Mouse (Mus musculus) cerebellum, adult 9-11 months (tissue): ENCODE data around the gene Tmem268.

Experiments
- DNase-seq: peaks from one replicate; pipeline ENCODE4 v3.0.0; 2022

Gene Tmem268

DNA sequence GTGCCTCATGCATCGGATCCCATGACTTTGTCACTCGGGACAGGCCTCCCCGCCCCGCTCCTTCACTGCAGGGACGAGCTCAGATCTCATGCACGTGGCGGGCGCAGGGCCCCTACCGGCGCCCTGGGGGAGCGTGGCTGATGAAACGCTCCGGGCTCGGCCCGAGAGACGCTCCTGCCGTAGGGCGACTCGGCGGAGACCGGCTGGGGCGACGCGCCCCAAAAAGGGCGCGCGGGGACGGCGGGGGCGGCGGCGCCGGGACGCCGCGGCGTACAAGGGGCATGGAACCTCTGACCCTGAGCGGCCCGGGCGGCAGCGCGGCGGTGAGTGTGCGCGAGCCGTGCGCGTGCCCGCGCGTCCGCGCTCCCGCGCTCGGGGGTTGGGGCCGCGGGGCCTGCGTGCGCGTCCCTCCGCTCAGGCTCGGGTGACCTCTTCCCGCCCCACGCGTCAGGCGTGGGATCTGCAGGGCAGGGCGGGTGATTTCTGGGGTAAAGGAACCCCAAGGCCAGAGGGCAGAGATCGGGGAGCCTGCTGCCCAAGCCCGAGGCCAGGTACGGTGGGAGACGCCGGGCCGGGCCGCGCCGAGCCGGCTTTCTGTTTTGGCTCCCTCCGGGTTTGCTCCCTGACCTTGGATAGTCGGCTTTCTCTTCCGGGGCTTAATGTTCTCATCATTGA lies at the start of gene Tmem268:
TSS of gene Tmem268 (plus strand) at position 375 of the 675 bp plus-strand sequence.
- DNase-seq, result peak; percentile 87

DNA sequence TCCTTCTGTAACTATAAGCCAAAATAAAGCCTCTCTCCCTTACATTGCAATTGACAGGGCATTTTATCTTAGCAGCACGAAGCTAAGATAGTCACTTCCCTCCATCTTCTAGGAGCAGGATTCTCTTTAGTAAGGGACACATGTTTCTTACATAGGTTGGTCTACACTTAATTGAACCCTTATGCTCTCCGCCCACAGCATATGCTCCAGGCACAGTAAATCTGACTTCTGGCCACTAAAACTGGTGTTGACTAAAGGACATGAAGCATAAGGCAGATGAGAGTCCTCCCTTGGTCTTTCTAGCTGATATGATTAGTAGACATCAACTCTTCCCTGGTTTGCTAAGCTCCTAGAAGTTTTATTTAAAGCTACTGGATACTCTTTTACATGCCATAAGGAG lies 45.7 kb upstream of the Tmem268 start:
- DNase-seq, result no peak

GRCm38 (mm10) chr4:63514454-63514984 lies 44.1 kb upstream of the Tmem268 start:
- DNase-seq, result no peak

GRCm38 (mm10) chr4:63515021-63515420 lies 43.6 kb upstream of the Tmem268 start:
- no peak for DNase-seq

- DNase-seq, result no peak
These were observed 36.7 kb upstream of the Tmem268 start for GRCm38 (mm10) chr4:63521813-63522419.

- no peak for DNase-seq
These were observed 33.1 kb upstream of the Tmem268 start for GRCm38 (mm10) chr4:63525514-63525913.

DNA sequence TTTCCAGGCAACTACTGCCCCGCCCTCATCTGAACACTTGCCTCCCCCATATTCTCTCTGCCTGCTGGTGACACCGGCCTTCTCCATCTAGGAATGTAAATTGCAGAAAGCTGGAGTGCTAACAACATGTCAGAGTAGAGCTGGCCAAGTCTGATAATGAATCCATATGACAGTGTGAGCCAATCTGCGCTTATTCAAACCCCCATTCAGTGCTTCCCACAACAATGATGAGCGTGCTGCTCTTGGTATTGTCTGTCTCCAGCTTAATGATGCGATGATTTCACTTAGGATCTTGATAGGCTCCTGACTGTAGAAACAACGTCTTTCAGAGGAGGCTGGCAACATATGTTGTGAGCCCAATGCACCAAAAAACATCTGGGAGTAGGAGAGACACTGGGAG lies 29.6 kb upstream of the Tmem268 start:
- DNase-seq, result no peak

GRCm38 (mm10) chr4:63530409-63530808 lies 28.2 kb upstream of the Tmem268 start:
- no peak for DNase-seq

DNA sequence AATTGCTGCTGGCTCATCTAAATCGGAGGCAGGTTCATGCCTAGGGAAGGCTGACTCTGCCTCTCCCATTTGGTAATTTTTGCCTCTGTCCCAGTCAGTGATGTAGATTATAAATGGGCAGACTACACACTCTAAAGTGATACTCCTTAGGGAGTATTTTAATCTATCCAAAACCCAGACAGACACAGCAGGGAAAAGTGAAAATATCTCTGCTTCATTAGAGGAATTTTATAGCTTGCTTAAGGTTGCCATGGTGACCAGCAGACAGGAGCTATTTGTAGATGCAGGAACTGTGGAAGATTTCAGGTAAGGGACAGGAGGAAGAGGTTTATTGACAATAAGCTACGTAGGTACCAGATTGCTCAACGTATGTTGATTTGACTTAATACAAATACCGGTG lies 21.0 kb upstream of the Tmem268 start:
- DNase-seq, result no peak

GRCm38 (mm10) chr4:63542209-63542608 lies 16.4 kb upstream of the Tmem268 start:
- peak; percentile 16 for DNase-seq

- peak; percentile 75 for DNase-seq
These were observed 14.7 kb upstream of the Tmem268 start for GRCm38 (mm10) chr4:63543746-63544493.

DNA sequence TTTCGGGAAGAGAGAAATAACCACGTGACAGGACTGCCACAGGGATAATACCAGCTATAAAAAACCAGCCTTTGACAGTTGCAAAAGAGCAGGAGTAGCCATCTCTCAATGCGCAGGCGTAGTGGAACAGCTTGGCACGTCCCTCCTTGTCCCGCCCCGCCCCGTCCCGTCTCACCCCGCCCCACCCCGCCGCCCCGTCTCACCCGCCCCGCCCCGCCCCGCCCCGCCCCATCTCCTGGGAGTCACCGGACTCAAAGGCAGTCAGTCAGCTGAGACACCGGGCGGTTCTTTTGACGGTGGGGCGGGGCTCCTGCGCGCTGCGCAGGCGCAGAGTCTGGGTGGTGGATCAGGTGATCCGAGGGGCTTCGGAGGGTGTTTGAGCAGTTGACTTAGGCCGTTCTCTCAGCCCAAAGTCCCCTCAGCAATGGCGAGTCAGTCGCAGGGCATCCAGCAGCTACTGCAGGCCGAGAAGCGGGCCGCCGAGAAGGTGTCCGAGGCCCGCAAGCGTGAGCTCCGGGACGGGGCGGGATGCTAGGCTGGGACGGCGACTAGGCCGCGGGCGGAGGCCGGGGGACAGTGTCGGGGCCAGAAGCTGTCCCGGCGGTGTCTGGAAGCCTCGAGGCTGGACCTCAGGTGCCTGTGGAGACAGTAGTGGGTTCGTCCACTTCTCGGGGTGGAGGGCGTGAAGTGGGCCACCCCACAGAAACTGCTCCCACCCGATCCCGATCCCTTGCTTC lies 13.9 kb upstream of the Tmem268 start, which contains the start of gene Atp6v1g1:
TSS of gene Atp6v1g1 (plus strand) at position 279 of the 737 bp plus-strand sequence.
- DNase-seq, result peak; percentile 97

DNA sequence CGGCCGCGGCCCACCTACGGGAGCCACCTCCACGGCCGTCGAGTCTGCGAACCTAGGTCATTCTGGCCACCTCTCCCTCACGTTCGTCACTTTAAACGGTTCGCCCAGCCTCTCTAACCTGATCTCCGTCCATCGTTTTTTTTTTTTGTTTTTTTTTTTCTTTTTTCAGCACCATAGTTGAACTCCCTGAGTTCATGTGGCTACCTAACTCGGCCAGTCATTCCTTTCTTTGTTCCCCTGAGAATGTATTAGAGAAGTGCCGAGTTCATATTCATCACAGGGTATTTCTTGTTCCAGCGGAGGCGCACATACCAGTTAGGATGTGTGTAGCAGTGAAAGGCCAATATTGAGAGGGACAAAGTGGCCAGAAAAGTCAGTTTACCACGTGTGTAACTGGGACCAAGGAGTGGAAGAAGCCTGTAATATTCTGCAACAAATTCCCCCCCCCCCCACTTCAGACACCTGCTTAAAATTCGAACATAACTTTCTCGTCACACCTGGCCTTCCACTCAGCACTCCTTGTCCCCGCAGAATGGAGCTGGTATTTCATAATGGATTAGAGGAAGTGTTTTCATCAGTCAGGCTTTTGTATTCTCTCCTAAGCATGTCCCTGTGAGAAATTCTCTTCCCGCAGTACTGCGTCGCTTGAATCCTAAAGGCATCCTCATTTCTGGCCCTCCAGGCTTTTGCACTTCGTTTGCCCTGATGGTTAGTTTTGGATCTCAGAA lies 13.2 kb upstream of the Tmem268 start:
- DNase-seq, result peak; percentile 21

DNA sequence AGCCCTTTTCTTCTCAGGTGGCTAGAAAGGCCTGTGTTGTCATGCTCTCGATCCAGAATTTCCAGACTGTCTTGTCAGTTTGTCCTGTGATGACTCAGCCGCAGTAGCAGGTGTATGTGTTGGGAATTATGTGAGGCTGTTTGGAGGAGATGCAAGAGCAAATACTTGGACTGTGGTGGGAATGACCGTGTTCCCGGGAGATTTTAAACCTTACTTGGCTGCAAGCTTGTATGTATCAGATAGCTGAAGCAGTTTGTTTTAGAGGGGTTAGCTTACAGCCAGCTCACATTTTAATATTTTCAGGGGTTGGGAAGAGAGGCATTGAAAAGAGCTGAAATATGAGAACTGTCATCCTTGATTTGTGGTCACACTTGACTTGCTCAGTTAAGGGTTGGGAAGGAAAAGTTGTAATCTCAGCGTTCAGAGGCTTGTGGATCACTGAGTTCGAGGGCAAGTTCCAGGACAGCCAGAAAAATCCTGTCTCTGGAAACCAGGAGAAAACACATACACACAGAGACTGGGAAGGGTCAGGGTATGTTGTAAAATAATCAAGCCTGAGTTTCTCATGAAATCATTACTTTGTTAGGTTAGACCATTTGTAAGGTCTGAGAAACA lies 12.0 kb upstream of the Tmem268 start:
- DNase-seq, result peak; percentile 8

DNA sequence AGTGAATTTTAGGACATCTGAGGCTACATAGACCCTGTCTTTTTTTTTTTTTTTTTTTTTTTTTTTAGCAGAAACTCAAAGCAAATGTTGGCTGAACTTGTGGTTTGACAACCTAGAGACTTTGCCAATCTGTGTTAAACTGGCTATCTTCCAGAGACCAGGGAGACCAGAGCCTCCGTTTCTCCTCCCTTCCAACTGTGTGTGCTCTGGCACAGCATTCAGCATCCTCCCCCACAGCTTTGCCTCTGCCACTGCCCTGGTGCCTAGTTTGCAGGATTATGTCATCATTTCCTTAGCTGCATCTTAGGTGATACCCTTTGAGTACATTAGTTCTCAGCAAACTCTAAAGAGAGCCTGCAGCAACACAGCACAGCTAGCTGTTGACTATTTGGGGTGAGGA lies 10.8 kb upstream of the Tmem268 start:
- peak; percentile 35 for DNase-seq

GRCm38 (mm10) chr4:63548491-63548890 lies 10.1 kb upstream of the Tmem268 start:
- DNase-seq, result no peak

DNA sequence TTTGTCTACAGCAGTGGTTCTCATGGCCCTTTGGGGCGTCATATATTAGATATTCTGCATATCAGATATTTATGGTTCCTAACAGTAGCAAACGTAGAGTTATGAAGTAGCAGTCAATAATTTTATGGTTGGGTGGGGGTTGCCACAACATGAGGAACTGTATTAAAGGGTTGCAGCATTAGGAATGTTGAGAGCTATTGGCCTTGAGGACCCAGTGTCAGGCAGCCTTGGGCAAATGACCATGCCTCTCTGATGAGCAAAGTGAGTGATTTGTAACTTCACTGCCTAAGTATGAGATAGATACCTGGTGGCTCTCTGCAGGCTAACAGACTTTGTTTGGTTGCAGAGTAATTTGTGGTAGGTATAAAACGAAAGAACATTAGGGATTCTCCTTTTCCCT lies 7.7 kb upstream of the Tmem268 start:
- no peak for DNase-seq

- DNase-seq, result no peak
These were observed 5.7 kb upstream of the Tmem268 start for GRCm38 (mm10) chr4:63552865-63553264.

DNA sequence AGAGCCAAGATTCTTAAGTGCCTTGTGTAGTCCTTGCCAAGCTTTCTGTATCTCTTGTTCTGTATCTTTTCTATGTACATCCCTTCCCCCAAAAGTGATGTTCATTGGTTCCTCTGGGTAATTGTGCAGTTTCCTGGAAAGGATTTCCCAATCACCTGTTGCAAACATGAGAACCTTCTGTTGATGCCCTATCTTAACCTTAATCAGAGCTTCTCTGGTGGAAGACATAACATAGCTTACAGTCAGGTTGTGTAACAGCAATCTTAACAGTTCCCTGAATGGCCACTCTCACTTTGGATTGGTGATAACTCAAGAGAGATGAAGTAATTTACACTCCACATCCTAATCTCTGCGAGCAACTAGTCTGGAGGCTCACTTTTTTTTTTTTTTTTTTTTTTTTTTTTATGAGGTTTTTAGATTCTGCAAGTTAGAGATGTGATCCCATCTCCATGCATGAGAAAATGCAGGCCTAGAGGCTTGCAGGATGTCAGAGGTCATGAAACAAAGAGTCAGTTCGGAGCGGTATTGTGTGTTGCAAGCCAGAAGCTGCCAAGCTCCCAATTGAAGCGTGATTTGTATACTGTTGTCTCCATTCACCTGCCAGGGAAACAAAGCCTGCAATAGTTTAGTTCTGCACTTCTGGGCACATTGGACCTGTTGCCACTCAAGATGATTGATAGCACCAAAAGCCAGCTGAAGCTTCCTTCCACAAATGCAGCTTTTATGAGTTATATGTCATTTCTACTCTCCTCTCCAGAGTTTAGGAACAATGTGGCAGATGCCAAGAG lies 4.6 kb upstream of the Tmem268 start:
- DNase-seq, result no peak

DNA sequence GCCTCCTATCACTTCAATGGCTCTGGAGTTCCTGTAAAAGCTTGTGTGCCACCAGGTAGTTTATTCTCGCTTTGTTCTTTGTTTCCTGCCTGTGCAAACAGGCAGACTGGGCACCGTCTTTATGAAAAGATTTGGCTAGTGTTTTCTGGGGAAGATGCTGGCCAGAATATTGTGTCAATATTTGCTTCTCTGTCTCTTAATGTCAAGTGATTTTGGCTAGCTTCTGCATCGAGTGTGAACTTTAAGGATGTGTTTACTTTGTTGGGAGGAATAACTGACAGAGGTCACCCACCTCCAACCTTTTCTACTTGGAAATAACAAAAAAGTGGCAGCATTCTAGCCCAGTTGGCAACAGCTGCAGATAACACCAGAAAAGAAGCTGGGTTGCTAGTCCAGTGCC lies 4.0 kb upstream of the Tmem268 start:
- DNase-seq, result no peak

- no peak for DNase-seq
These were observed 3.5 kb upstream of the Tmem268 start for GRCm38 (mm10) chr4:63555111-63555510.
